Mouse (Mus musculus) embryo, embryonic 10 days (tissue): ENCODE measurements at regions not wholly inside any gene's neighbourhood (a gene's known extent, or its start where the extent isn't known, plus 50 kb on each side); places are given as distances from the start of the nearest gene placed in this dataset.

ENCODE experiments used
- DNase-seq: peaks from one replicate; pipeline ENCODE4 v3.0.0-alpha.2; 2015; ENCODE audit warnings: low spot score

- peak; percentile 12 for DNase-seq
Observed at GRCm38 (mm10) chr15:103627085-103627484, 62.2 kb upstream of the Glycam1 start.
